Mouse (Mus musculus): ENCODE results near the gene Atp13a3. TPM values are rescaled to one million over a fixed set of nuclear protein-coding genes. Genes with fewer than 3 reads are reported as not detected.

Atp13a3 gene
- polyA plus RNA-seq, 2 experiments, result 15.4 to 31.8 TPM

DNA sequence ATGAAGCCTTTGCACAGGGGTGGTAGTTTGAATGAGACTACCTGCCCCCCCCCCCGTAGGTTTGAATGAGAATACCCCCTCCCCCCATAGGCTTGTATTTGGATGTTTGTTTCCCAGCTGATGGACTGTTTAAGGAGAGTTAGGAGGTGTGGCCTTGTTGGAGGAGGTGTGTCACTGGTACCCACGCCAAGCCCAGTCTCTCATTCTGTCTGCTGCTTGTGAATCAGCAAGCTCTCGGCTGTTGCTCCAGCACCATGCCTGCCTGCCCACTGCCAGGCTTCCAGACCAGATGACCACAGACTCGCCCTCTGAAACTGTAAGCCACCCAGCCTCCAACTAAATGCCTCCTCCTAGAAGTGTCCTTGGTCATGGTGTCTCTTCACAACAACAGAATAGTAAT, 142.6 kb downstream of the Atp13a3 start:
- Histone ChIP-seq H3K4me3 (replicated peaks; ENCODE audit: low read length) (no peak overlapping the region), H3K27me3 (ENCODE audit: control insufficient read depth, insufficient read depth, low read length) (no peaks in the 10 kb centered on the region), H3K27ac (replicated peaks; ENCODE audit: low read depth, low read length) (no peak overlapping the region), H3K9ac (ENCODE audit: low read depth, low read length, severe bottlenecking) (no peak overlapping the region), H3K9me3 (ENCODE audit: control insufficient read depth, low read length) (no peaks in the 10 kb centered on the region), H3K36me3 (ENCODE audit: control insufficient read depth, insufficient read depth, low read length) (no peaks in the 10 kb centered on the region), H3K4me1 (ENCODE audit: control insufficient read depth, insufficient read depth, low read length) (no peaks in the 10 kb centered on the region), H3K4me2 (replicated peaks; ENCODE audit: low read depth, low read length, severe bottlenecking) (no peak overlapping the region)
- TF ChIP-seq POLR2A (IDR thresholded peaks at IDR 0.05; ENCODE audit: borderline replicate concordance, extremely low read depth, insufficient read depth, insufficient read length), result no peak
- DNase-seq (ENCODE audit: low spot score) (no peak), ATAC-seq (ENCODE audit: low FRiP score, low read depth) (no peak)
- 53% methylated on average over 4 of the region's 4 CpGs for WGBS

GRCm38 (mm10) chr16:30262664-30263063, 143.1 kb downstream of the Atp13a3 start:
- Histone ChIP-seq H3K27me3 (ENCODE audit: control insufficient read depth, insufficient read depth, low read length) (no peaks in the 10 kb centered on the region), H3K4me2 (replicated peaks; ENCODE audit: low read depth, low read length, severe bottlenecking) (no peak overlapping the region), H3K36me3 (ENCODE audit: control insufficient read depth, insufficient read depth, low read length) (no peaks in the 10 kb centered on the region), H3K9me3 (ENCODE audit: control insufficient read depth, low read length) (no peaks in the 10 kb centered on the region), H3K9ac (ENCODE audit: low read depth, low read length, severe bottlenecking) (no peak overlapping the region), H3K27ac (replicated peaks; ENCODE audit: low read depth, low read length) (no peak overlapping the region), H3K4me3 (replicated peaks; ENCODE audit: low read length) (no peak overlapping the region), H3K4me1 (ENCODE audit: control insufficient read depth, insufficient read depth, low read length) (no peaks in the 10 kb centered on the region)
- 10% methylated on average over 2 of the region's 2 CpGs for WGBS
- DNase-seq (ENCODE audit: low spot score), result peak; percentile 84
- no peak for TF ChIP-seq POLR2A (IDR thresholded peaks at IDR 0.05; ENCODE audit: borderline replicate concordance, extremely low read depth, insufficient read depth, insufficient read length)
- peak; percentile 53; the same call in 1 of the 2 replicates for ATAC-seq (ENCODE audit: low FRiP score, low read depth)

Other genes with a start within 250 kb of the Atp13a3 start
- not detected in 2 replicates for gene Cpn2, start 138.5 kb downstream of the Atp13a3 start, polyA plus RNA-seq (2012; rRNA removed)
- not detected in 2 replicates for gene Cpn2, start 138.5 kb downstream of the Atp13a3 start, polyA plus RNA-seq (2014; fragmentation: Nextera tagmentation; extraction: Ambion mirVana)
- 1.4 and 1.6 TPM in 2 replicates for gene Lrrc15, start 122.7 kb downstream of the Atp13a3 start, polyA plus RNA-seq (2012; rRNA removed)
- 1.8 and 1.9 TPM in 2 replicates for gene Lrrc15, start 122.7 kb downstream of the Atp13a3 start, polyA plus RNA-seq (2014; fragmentation: Nextera tagmentation; extraction: Ambion mirVana)
- gene Gp5, start 95.2 kb downstream of the Atp13a3 start, polyA plus RNA-seq (2012; rRNA removed), result 0.72 and 1.3 TPM in 2 replicates
- 0.58 and 0.67 TPM in 2 replicates for gene Gp5, start 95.2 kb downstream of the Atp13a3 start, polyA plus RNA-seq (2014; fragmentation: Nextera tagmentation; extraction: Ambion mirVana)
- 39.4 and 45.2 TPM in 2 replicates for gene Tmem44, start 144.9 kb upstream of the Atp13a3 start, polyA plus RNA-seq (2012; rRNA removed)
- 16.9 and 24.5 TPM in 2 replicates for gene Tmem44, start 144.9 kb upstream of the Atp13a3 start, polyA plus RNA-seq (2014; fragmentation: Nextera tagmentation; extraction: Ambion mirVana)
- gene Lsg1, start 181.6 kb upstream of the Atp13a3 start, polyA plus RNA-seq (2012; rRNA removed), result 30.2 and 36.3 TPM in 2 replicates
- gene Lsg1, start 181.6 kb upstream of the Atp13a3 start, polyA plus RNA-seq (2014; fragmentation: Nextera tagmentation; extraction: Ambion mirVana), result 64.2 and 64.7 TPM in 2 replicates
- gene Fam43a, start 193.7 kb upstream of the Atp13a3 start, polyA plus RNA-seq (2012; rRNA removed), result 14.3 and 18.3 TPM in 2 replicates
- 8.0 and 9.1 TPM in 2 replicates for gene Fam43a, start 193.7 kb upstream of the Atp13a3 start, polyA plus RNA-seq (2014; fragmentation: Nextera tagmentation; extraction: Ambion mirVana)

Measured in limb, embryonic 14.5 days (tissue).